Mouse (Mus musculus) cerebellum, postnatal 36 days (tissue): ENCODE data around the gene Kyat1.
"Not testable (repeated sequence)": the region's sequence is repeated elsewhere in the genome, so short reads cannot be mapped to it uniquely, and the experiment has no call there.

Source experiments
- DNase-seq, 2 experiments: peaks; one replicate each; pipeline ENCODE4 v3.0.0; 2021 to 2022; ENCODE audit warnings: mixed read lengths in 2 of 2

The Kyat1 gene

GRCm38 (mm10) chr2:30171371-30171996 is 34.2 kb downstream of the Kyat1 start, which contains the start of gene Endog:
Gene Endog (plus strand): TSS chr2:30171493.
- peak; percentile 93 for DNase-seq

- DNase-seq, result no peak
These were observed 39.0 kb downstream of the Kyat1 start for GRCm38 (mm10) chr2:30166677-30167076.

GRCm38 (mm10) chr2:30164340-30164932 is 41.2 kb downstream of the Kyat1 start:
- no peak for DNase-seq

- peak in 1 of 2 experiments; percentile 44 for DNase-seq
These were observed 43.8 kb downstream of the Kyat1 start for GRCm38 (mm10) chr2:30161809-30162208.

- not testable (repeated sequence) for DNase-seq
These were observed 45.8 kb downstream of the Kyat1 start for GRCm38 (mm10) chr2:30159871-30160270.

GRCm38 (mm10) chr2:30152616-30153015 is 53.0 kb downstream of the Kyat1 start:
- no peak for DNase-seq

- DNase-seq, result no peak
These were observed 53.8 kb downstream of the Kyat1 start for GRCm38 (mm10) chr2:30151840-30152239.

GRCm38 (mm10) chr2:30147466-30147865 is 58.2 kb downstream of the Kyat1 start:
- DNase-seq, result no peak

GRCm38 (mm10) chr2:30144436-30144835 is 61.2 kb downstream of the Kyat1 start:
- no peak for DNase-seq

- DNase-seq, result peak; percentile 78
These were observed 65.6 kb downstream of the Kyat1 start for GRCm38 (mm10) chr2:30140021-30140420.

GRCm38 (mm10) chr2:30136458-30136857 is 69.2 kb downstream of the Kyat1 start:
- DNase-seq, result no peak
